Mouse (Mus musculus): ENCODE data around the gene Atp8b3. TPM values are rescaled to one million over a fixed set of nuclear protein-coding genes. Genes with fewer than 3 reads are reported as not detected.

The Atp8b3 gene
- polyA plus RNA-seq, 2 experiments, result 0.02 TPM; not detected in 1

DNA sequence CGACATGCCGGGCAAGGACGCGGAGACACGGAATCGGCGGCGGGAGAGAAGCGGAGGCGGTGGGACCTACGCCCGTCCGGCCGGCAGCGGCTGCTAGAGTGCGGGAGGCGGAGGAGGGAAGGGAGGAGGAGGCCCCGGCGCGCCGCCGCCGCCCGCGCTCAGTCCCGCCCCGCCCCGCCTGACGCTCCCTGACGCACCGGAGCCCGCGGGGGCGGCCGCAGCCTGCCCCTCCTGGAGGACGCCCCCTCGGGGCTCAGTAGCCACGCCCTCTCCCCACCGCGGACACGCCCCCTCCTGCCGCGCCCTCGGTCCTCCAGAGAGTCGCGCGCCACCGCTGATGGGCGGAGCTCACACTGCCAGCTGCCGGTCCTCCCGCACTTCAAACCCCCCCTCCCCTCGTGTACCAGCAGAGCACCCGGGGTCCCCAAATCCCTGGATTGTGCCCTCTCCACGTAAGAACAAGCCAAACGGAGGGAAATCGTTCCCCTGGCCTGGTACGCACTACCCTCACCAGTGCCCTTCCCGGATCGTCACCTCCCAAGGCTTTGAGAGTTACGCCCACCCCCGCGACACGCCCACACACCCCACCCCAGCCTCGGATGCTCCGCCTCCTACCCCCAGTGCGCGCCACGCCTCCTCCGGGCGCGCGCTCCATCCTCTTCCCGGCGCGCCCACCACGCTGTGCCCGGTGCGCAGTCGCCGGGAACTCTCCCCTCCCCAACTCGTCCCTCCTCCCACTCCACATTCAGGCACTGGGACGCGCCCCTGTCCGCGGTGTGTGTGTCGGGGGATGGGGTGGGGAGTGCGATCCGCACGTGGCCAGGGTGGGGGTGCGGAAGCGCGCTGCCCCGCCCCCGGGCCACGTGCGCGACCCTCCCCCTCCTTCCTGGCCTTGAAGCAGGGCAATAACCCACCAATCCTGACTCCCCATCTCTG, 38.5 kb upstream of the Atp8b3 start, which contains the start of gene Klf16:
Gene Klf16, minus strand, starts transcription at position 127 of the 936 bp plus-strand sequence.
- Histone ChIP-seq H3K27ac (peak within 1 kb of the TSS; percentile 99), H3K9ac (replicated peaks) (peak within 1 kb of the TSS; percentile 87), H3K9me3 (ENCODE audit: control insufficient read depth, low read length) (no peaks in the 10 kb centered on the region), H3K4me2 (ENCODE audit: low read depth) (peak within 1 kb of the TSS; percentile 77), H3K4me3 (ENCODE audit: insufficient read depth in 1 of 2, low read depth in 2 of 2, low read length in 2 of 2) (peak within 1 kb of the TSS; percentile 69 to 95), H3K27me3 (ENCODE audit: control insufficient read depth, insufficient read depth, low read length) (no peaks in the 10 kb centered on the region), H3K36me3 (replicated peaks; ENCODE audit: control insufficient read depth, insufficient read depth, low read depth) (peaks cover 4% of the 10 kb centered on the region; the same call in 1 of the 2 replicates), H3K4me1 (replicated peaks; ENCODE audit: control insufficient read depth in 2 of 2, insufficient read depth in 2 of 2, low read length in 1 of 2) (peaks cover 39 to 50% of the 10 kb centered on the region in 2 experiments)
- DNase-seq (ENCODE audit: low read depth in 3 of 3, low spot score in 3 of 3) (peak; percentile 93 to 95 (median 93)), ATAC-seq (ENCODE audit: insufficient read depth) (peak; percentile 77)
- TF ChIP-seq EP300 (IDR thresholded peaks at IDR 0.05; ENCODE audit: low read depth), result no peak
- TF ChIP-seq CTCF (IDR thresholded peaks at IDR 0.05; ENCODE audit: low read depth), result no peak
- WGBS (ENCODE audit: insufficient replicate concordance), result 1% methylated on average over 78 of the region's 97 CpGs

DNA sequence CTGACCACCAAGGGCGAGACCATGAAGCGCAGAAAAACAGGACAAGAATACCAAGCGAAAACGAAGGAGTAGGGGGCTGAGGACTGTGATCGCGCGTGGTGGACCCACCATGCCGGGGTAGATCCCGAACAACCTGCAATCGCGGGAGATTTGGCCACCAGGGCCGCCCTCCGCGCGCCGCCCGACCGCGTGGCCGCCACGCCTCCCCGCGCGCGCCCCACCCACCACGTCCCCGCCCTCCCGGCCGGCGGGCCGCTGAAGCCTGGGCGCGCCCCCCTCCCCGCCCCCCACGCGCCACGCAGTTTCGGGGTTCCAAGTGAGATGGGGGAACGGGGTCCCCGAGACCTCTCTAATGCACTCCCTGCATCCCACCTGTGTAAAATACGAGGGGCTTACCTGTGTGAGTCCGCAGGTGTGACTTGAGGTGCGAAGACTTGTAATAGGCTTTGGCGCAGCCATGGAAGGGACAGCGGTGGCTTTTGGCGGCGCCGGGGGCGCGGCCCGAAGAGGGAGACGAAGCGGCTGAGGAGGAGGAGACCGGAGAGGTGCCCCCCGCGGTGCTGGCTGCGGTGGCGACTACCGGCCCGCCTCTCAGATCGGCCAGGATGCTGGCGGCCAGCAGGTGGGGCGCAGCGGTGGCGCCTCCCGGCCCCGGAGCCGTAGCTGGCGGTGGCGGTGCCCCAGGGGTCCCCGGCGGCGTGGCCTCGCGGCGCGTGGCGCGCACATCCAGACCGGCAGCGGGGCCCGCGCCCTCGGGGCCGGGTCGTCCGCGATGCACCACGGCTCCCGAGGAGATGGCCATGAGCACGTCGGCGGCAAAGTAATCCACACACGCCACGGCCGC, 37.6 kb upstream of the Atp8b3 start:
- peak overlapping the region; percentile 77 for H3K4me2 ChIP-seq (ENCODE audit: low read depth)
- H3K4me1 ChIP-seq (replicated peaks; ENCODE audit: control insufficient read depth in 2 of 2, insufficient read depth in 2 of 2, low read length in 1 of 2), result peaks cover 48 to 58% of the 10 kb centered on the region in 2 experiments
- DNase-seq (ENCODE audit: low read depth in 3 of 3, low spot score in 3 of 3) (no peak), ATAC-seq (ENCODE audit: insufficient read depth) (no peak)
- H3K27ac ChIP-seq, result peak overlapping the region; percentile 99
- no peaks in the 10 kb centered on the region for H3K27me3 ChIP-seq (ENCODE audit: control insufficient read depth, insufficient read depth, low read length)
- TF ChIP-seq CTCF (IDR thresholded peaks at IDR 0.05; ENCODE audit: low read depth), result peak; percentile 26; the same call in 1 of the 2 replicates
- no peak for TF ChIP-seq EP300 (IDR thresholded peaks at IDR 0.05; ENCODE audit: low read depth)
- peaks cover 4% of the 10 kb centered on the region; the same call in 1 of the 2 replicates for H3K36me3 ChIP-seq (replicated peaks; ENCODE audit: control insufficient read depth, insufficient read depth, low read depth)
- peak overlapping the region; percentile 87 for H3K9ac ChIP-seq (replicated peaks)
- peak overlapping the region; percentile 69 to 95 for H3K4me3 ChIP-seq (ENCODE audit: insufficient read depth in 1 of 2, low read depth in 2 of 2, low read length in 2 of 2)
- no peaks in the 10 kb centered on the region for H3K9me3 ChIP-seq (ENCODE audit: control insufficient read depth, low read length)
- under 1% methylated on average over 93 of the region's 96 CpGs for WGBS (ENCODE audit: insufficient replicate concordance)

DNA sequence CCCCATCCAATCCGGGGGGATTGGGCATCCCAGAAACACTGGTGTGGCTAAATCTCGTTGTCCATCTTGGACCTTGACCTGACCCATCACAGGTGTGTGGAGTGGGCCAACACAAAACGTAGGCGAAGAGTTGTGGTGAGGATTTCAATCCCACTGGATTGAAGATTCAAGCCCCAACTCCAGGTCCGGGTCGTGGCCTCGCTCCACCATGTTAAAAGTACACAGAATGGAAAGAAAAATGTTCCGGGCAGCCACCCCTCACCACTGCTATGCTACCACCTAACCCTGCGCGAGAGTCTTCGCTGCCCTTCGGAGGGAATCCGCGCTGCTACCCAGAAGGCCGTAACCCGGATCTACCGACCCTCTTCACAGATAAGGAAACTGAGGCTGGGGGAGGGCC, 37.0 kb upstream of the Atp8b3 start:
- Histone ChIP-seq H3K4me3 (ENCODE audit: insufficient read depth in 1 of 2, low read depth in 2 of 2, low read length in 2 of 2) (peak overlapping the region; percentile 69 to 95), H3K4me1 (replicated peaks; ENCODE audit: control insufficient read depth in 2 of 2, insufficient read depth in 2 of 2, low read length in 1 of 2) (peaks cover 55 to 65% of the 10 kb centered on the region in 2 experiments), H3K9me3 (ENCODE audit: control insufficient read depth, low read length) (no peaks in the 10 kb centered on the region), H3K4me2 (ENCODE audit: low read depth) (peak overlapping the region; percentile 77), H3K9ac (replicated peaks) (peak overlapping the region; percentile 87), H3K27me3 (ENCODE audit: control insufficient read depth, insufficient read depth, low read length) (no peaks in the 10 kb centered on the region), H3K36me3 (replicated peaks; ENCODE audit: control insufficient read depth, insufficient read depth, low read depth) (peaks cover 4% of the 10 kb centered on the region; the same call in 1 of the 2 replicates), H3K27ac (peak overlapping the region; percentile 99)
- no peak for TF ChIP-seq EP300 (IDR thresholded peaks at IDR 0.05; ENCODE audit: low read depth)
- no peak for TF ChIP-seq CTCF (IDR thresholded peaks at IDR 0.05; ENCODE audit: low read depth)
- WGBS (ENCODE audit: insufficient replicate concordance), result 5% methylated on average over 17 of the region's 17 CpGs
- ATAC-seq (ENCODE audit: insufficient read depth) (no peak), DNase-seq (ENCODE audit: low read depth in 3 of 3, low spot score in 3 of 3) (no peak)

DNA sequence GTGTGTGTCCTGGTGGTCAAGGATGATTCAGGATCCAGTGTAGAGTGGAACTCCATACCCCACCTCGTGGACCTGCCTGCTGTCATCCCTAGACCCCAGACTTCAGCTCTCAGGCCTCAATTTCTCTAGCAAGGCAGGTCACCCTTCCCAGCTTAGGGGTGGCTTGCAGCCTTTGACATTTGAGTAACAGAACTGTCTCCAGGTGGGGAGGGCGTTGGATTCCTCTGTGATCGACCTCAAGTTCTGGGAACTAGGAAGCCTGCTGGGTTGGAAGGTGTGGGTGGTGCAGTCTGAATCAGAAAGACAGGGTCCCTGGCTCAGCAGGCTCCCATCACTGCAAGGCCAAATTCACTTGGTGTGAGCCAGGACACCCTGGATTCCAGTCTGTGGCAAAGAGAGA, 36.0 kb upstream of the Atp8b3 start:
- Histone ChIP-seq H3K36me3 (replicated peaks; ENCODE audit: control insufficient read depth, insufficient read depth, low read depth) (peaks cover 4% of the 10 kb centered on the region; the same call in 1 of the 2 replicates), H3K9ac (replicated peaks) (peak overlapping the region; percentile 87), H3K9me3 (ENCODE audit: control insufficient read depth, low read length) (no peaks in the 10 kb centered on the region), H3K27ac (peak overlapping the region; percentile 99), H3K4me2 (ENCODE audit: low read depth) (peak overlapping the region; percentile 77), H3K4me1 (replicated peaks; ENCODE audit: control insufficient read depth in 2 of 2, insufficient read depth in 2 of 2, low read length in 1 of 2) (peaks cover 58 to 72% of the 10 kb centered on the region in 2 experiments), H3K27me3 (ENCODE audit: control insufficient read depth, insufficient read depth, low read length) (no peaks in the 10 kb centered on the region), H3K4me3 (ENCODE audit: insufficient read depth in 1 of 2, low read depth in 2 of 2, low read length in 2 of 2) (peak overlapping the region; percentile 69 to 95)
- ATAC-seq (ENCODE audit: insufficient read depth), result no peak
- 46% methylated on average over 3 of the region's 3 CpGs for WGBS (ENCODE audit: insufficient replicate concordance)
- TF ChIP-seq EP300 (IDR thresholded peaks at IDR 0.05; ENCODE audit: low read depth) (no peak), CTCF (IDR thresholded peaks at IDR 0.05; ENCODE audit: low read depth) (no peak)
- DNase-seq (ENCODE audit: low read depth in 3 of 3, low spot score in 3 of 3), result no peak

All from liver, embryonic 14.5 days (tissue).